Mouse (Mus musculus): ENCODE data around the gene Uqcc3. TPM values are rescaled to one million over a fixed set of nuclear protein-coding genes. Genes with fewer than 3 reads are reported as not detected.

The Uqcc3 gene
- polyA plus RNA-seq, 1 experiment from 2014 or later = 73.5 TPM

DNA sequence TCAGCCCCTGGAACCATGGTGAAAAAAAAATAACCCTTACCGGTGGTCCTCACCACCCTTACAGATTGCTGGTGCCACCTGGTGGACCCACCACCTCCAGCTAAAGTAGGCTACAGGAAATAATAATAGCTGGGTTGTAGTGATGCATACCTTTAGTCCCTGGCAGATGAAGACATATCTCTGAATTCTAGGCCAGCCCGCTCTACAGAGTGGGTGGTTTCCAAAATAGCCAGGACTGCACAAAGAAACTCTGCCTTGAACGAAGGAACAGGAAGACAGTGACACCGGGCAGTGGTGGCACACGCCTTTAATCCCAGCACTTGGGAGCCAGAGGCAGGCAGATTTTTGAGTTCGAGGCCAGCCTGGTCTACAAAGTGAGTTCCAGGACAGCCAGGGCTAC, 16.5 kb downstream of the Uqcc3 start:
- Histone ChIP-seq H3K4me1 (replicated peaks) (no peaks in the 10 kb centered on the region), H3K9me3 (no peaks in the 10 kb centered on the region), H3K4me2 (no peak overlapping the region), H3K36me3 (no peaks in the 10 kb centered on the region), H3K27me3 (no peaks in the 10 kb centered on the region), H3K9ac (no peak overlapping the region), H3K27ac (replicated peaks) (no peak overlapping the region), H3K4me3 (no peak overlapping the region)
- no peak for ATAC-seq (ENCODE audit: low read depth)
- WGBS = 84% methylated on average over 6 of the region's 6 CpGs

DNA sequence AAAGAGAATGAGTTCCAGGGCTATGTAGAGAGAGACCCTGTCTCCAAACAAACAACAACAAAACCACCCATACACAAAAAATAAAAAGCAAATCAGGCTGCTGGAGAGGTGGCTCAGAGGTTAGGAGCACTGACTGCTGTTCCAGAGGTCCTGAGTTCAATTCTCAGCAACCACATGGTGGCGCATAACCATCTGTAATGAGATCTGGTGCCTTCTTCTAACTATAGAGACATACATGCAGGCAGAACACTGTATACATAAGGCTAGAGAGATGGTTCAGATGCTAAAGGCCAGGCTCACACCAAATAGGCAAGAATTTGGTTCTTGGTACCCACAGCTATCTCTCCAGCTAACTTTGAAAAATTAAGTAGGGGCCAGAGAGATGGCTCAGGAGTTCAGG, 21.7 kb downstream of the Uqcc3 start:
- WGBS = 23% methylated on average over 1 of the region's 1 CpGs
- no peaks in the 10 kb centered on the region for H3K36me3 ChIP-seq
- no peak for ATAC-seq (ENCODE audit: low read depth)

DNA sequence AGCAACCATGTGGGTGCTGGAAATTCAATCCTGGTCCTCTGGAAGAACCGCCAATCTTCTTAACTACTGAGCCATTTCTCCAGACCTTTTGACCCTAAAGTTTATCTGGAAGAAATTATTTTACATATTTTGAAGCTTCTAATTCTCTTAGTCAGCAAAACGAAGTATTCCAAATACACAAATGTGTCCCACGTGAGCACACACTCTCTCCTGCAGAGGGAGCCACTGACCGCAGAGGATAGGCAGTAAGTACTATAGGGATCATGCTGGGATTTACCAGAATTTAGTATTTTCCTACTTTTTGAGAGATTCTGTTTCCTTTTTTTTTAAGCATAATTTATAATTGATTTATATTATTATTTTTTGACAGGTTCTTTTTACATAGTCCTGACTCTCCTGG, 23.0 kb downstream of the Uqcc3 start:
- 42% methylated on average over 4 of the region's 4 CpGs for WGBS
- H3K9ac ChIP-seq = no peak overlapping the region
- no peak overlapping the region for H3K4me3 ChIP-seq
- H3K4me1 ChIP-seq (replicated peaks) = no peaks in the 10 kb centered on the region
- H3K36me3 ChIP-seq = no peaks in the 10 kb centered on the region
- no peak overlapping the region for H3K4me2 ChIP-seq
- no peak overlapping the region for H3K27ac ChIP-seq (replicated peaks)
- H3K27me3 ChIP-seq = no peaks in the 10 kb centered on the region; the same call in 1 of the 2 replicates
- H3K9me3 ChIP-seq = no peaks in the 10 kb centered on the region
- no peak for ATAC-seq (ENCODE audit: low read depth)

More for the DNA sequence above, 21.7 kb downstream of the Uqcc3 start:
- H3K9me3 ChIP-seq = no peaks in the 10 kb centered on the region
- no peaks in the 10 kb centered on the region for H3K4me1 ChIP-seq (replicated peaks)
- H3K4me3 ChIP-seq = no peak overlapping the region
- no peak overlapping the region for H3K9ac ChIP-seq
- H3K27ac ChIP-seq (replicated peaks) = no peak overlapping the region
- no peaks in the 10 kb centered on the region; the same call in 1 of the 2 replicates for H3K27me3 ChIP-seq
- H3K4me2 ChIP-seq = no peak overlapping the region

DNA sequence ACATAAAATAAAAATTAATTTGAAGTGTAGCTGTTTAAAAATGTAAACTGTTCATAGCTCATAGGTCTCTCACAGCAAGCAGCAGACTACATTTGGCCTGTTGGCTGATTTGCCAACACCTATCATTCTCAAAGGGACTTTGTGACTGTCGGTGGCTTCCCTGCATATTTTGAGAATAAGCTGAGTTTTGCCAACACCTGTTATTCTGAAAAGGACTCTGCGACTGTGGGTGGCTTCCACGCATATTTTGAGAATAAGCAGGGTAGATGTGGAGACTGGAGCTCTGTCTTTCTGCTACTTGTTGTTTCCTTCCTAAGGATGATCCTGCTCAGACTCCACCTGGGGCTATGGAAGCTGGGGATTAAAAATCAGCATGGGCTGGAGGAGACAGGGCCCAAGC, 27.6 kb downstream of the Uqcc3 start:
- Histone ChIP-seq H3K4me1 (replicated peaks) (no peaks in the 10 kb centered on the region), H3K9ac (no peak overlapping the region), H3K9me3 (no peaks in the 10 kb centered on the region), H3K36me3 (peaks cover 13% of the 10 kb centered on the region), H3K4me3 (no peak overlapping the region), H3K27ac (replicated peaks) (no peak overlapping the region), H3K27me3 (no peaks in the 10 kb centered on the region; the same call in 1 of the 2 replicates), H3K4me2 (no peak overlapping the region)
- WGBS = 83% methylated on average over 3 of the region's 3 CpGs
- ATAC-seq (ENCODE audit: low read depth) = no peak

DNA sequence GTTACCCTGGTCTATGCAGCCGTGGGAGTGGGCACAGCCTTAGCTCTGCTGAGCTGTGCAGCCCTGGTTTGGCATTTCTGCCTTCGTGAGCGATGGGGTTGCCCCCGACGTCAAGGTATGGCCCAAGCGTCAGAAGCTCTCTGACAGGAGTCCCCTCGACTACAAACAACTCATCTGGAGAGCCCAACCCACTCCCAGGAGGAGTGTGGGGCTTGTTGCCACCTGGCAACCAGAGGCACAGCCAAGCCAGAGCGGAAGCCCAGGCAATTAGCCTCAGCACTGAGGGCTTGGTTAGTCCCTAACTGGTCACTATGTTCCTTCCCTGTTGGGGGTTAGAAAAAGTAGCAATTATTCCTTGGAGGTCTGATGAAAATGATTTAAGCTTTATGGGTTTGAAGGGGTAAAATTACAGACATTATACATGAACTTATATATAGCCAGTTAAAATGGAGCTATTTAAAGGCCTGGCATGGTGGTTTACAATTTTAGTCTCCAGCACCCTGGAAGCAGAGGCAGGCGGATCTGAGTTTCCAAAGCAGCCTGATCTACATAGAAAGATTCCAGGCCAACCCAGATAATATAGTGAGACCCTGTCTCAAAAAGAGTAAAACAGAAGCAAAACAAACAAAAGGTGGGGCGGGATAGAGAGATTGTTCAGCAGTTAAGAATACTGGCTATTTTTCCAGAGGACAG, 28.3 kb downstream of the Uqcc3 start:
- Histone ChIP-seq H3K27me3 (no peaks in the 10 kb centered on the region; the same call in 1 of the 2 replicates), H3K4me2 (no peak overlapping the region), H3K4me1 (replicated peaks) (no peaks in the 10 kb centered on the region), H3K27ac (replicated peaks) (no peak overlapping the region), H3K9ac (no peak overlapping the region), H3K9me3 (no peaks in the 10 kb centered on the region), H3K4me3 (no peak overlapping the region), H3K36me3 (peaks cover 20% of the 10 kb centered on the region)
- no peak for ATAC-seq (ENCODE audit: low read depth)
- 57% methylated on average over 10 of the region's 10 CpGs for WGBS

DNA sequence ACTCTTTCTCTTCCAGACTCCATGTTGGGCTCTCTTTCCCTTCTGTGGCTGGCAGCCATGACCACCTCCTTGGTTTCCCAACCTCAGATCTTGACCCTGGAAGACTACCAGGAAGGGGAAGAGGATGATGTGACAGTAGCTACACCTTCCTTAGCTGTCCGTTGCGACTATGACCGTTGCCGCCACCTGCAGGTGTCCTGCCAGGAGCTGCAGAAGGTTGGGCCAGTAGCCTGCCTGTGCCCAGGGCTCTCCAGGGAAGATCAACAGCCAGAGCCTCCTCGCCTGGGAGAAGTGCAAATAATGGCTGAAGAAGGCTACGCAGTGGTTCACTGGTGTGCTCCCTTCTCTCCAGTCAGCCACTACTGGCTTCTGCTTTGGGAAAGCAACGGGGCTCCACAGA, 29.1 kb downstream of the Uqcc3 start:
- H3K4me2 ChIP-seq = no peak overlapping the region
- 52% methylated on average over 7 of the region's 7 CpGs for WGBS
- peaks cover 28% of the 10 kb centered on the region for H3K36me3 ChIP-seq
- no peaks in the 10 kb centered on the region for H3K9me3 ChIP-seq
- H3K27me3 ChIP-seq = no peaks in the 10 kb centered on the region; the same call in 1 of the 2 replicates
- H3K4me3 ChIP-seq = no peak overlapping the region
- H3K27ac ChIP-seq (replicated peaks) = no peak overlapping the region
- no peak overlapping the region for H3K9ac ChIP-seq
- no peaks in the 10 kb centered on the region for H3K4me1 ChIP-seq (replicated peaks)
- no peak for ATAC-seq (ENCODE audit: low read depth)

DNA sequence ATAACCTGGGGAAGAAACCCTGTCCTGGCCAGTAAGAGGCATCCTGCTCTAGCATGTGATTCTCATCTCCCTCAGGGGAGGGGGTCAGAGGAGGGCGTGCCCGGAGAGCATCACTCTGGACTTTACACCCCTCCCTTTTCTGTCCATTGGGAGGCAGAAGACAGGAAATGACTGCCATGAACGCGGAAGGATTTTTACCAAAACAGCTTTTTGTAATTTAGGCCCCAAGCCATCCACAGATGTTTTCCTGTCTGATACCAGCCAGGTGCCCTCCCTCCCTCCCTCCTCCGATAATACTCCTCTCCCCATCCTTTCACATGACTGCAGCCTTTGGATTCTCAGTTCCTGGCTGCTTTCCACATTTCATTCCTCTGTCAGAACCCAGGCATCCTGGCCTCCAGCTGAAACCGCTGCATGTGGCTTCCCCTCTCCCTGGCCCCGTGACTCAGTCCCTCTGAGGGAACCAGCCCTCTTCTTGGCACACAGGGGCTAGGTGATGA, 30.3 kb downstream of the Uqcc3 start, which contains the start of gene Lrrn4cl:
Gene Lrrn4cl, plus strand, starts transcription at position 367 of the 500 bp plus-strand sequence.
- peaks cover 40% of the 10 kb centered on the region for H3K36me3 ChIP-seq
- no peaks in the 10 kb centered on the region for H3K4me1 ChIP-seq (replicated peaks)
- 38% methylated on average over 7 of the region's 7 CpGs for WGBS
- no peak within 1 kb of the TSS for H3K4me3 ChIP-seq
- ATAC-seq (ENCODE audit: low read depth) = no peak
- no peaks in the 10 kb centered on the region for H3K9me3 ChIP-seq
- 0 out of 2 replicates have a peak within 1 kb of the TSS, but pooled peaks have one; percentile 43 for H3K9ac ChIP-seq
- H3K27me3 ChIP-seq = no peaks in the 10 kb centered on the region
- H3K4me2 ChIP-seq = no peak within 1 kb of the TSS
- no peak within 1 kb of the TSS for H3K27ac ChIP-seq (replicated peaks)

DNA sequence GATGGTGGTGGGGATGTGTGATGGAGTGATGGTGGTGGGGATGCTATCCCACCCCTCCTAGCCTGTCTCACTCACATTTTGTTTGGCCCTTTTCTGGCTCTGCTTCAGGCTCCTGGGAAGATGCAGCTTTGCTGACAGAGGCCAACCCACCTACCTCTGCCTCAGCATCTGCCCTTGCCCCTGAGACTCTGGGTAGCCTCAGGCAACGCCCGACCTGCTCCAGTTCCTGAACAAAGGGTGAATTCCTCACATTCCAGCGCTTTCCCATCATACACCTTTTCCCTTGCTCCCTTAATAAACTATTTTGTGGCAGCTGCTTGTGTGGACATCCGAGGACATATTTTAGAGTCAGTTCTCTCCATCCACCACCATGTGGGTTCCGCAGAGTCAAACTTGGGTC, 32.4 kb downstream of the Uqcc3 start:
- Histone ChIP-seq H3K4me1 (replicated peaks) (no peaks in the 10 kb centered on the region), H3K9ac (0 out of 2 replicates have a peak overlapping the region, but pooled peaks have one; percentile 0), H3K4me2 (no peak overlapping the region), H3K36me3 (peaks cover 53% of the 10 kb centered on the region), H3K4me3 (no peak overlapping the region), H3K27me3 (no peaks in the 10 kb centered on the region), H3K27ac (replicated peaks) (no peak overlapping the region), H3K9me3 (no peaks in the 10 kb centered on the region)
- no peak for ATAC-seq (ENCODE audit: low read depth)
- WGBS = 86% methylated on average over 5 of the region's 5 CpGs

DNA sequence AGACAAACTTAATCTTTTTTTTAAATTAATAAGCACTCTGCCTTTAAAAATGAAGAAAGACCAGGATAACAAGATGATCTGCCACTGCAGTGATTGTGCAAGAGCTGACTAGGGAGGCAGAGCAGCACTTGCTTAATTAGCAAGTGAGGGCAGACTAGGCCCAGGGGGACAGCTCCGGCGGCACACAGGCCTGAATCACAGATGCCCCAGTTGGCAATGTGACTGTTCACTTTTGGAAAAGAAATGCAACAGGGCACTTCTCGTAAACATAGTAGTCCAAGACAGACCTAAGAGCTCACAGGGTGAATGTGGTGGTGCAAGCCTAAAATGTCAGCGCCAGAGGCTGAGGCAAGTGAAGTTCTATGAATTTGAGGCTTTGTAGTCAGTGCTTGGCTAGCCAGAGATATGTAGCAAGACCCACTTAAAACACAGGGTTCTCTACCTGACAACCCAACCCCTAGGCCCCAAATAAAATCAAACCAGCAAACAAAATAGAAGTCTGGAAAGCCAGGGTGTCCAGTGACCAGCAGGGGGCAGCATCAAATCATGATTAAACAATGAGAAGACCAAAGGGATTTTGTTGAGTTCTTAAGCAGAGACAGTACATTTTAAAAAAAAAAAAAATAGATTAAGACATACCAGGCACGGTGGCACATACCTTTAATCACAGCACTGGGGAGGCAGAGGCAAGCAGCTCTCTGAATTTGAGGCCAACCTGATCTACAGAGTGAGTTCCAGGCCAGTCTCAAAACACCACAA, 36.2 kb downstream of the Uqcc3 start:
- H3K27me3 ChIP-seq = no peaks in the 10 kb centered on the region
- no peak overlapping the region for H3K4me3 ChIP-seq
- peaks cover 25% of the 10 kb centered on the region for H3K4me1 ChIP-seq (replicated peaks)
- H3K4me2 ChIP-seq = no peak overlapping the region
- no peak for ATAC-seq (ENCODE audit: low read depth)
- no peaks in the 10 kb centered on the region for H3K9me3 ChIP-seq
- no peak overlapping the region for H3K27ac ChIP-seq (replicated peaks)
- whole genome bisulfite sequencing = 61% methylated on average over 5 of the region's 5 CpGs
- no peak overlapping the region for H3K9ac ChIP-seq
- peaks cover 66% of the 10 kb centered on the region for H3K36me3 ChIP-seq

DNA sequence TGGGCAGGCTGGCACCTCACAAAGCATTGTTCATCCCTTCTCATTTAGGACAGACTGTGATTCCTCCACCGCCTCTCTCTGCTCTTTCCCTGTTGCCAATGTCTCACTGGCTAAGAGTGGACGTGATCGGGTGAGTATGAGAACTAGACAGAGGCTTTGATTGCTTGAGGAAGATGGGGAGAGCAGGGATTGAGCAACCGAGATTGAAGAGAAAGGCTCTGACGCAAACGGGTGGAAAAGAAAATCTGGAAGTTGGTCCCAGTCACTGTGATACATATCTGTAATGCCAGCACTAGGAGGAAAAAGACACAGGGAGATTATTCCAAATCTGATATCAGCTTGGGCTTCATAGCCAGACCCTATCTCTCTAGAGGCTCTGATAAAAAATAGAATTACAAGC, 37.8 kb downstream of the Uqcc3 start:
- 89% methylated on average over 6 of the region's 6 CpGs for WGBS
- Histone ChIP-seq H3K36me3 (peaks cover 52% of the 10 kb centered on the region), H3K9ac (no peak overlapping the region), H3K4me3 (no peak overlapping the region), H3K4me2 (no peak overlapping the region), H3K27me3 (no peaks in the 10 kb centered on the region), H3K4me1 (replicated peaks) (peaks cover 38% of the 10 kb centered on the region), H3K27ac (replicated peaks) (no peak overlapping the region), H3K9me3 (no peaks in the 10 kb centered on the region)
- no peak for ATAC-seq (ENCODE audit: low read depth)

DNA sequence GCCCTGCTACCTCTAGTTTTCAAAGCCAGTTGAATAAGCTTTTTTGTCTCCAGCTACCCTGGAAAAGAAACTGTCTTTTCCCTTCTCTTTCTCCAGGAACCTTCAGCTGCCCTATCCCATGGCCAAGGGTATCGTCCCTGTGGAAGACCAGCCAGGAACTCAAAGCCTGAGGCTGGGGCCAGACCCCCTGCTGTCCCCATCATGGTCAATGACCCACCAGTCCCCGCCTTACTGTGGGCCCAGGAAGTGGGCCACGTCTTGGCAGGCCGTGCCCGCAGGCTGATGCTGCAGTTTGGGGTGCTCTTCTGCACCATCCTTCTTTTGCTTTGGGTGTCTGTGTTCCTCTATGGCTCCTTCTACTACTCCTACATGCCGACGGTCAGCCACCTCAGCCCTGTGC, 39.7 kb downstream of the Uqcc3 start:
- Histone ChIP-seq H3K27ac (replicated peaks) (peak overlapping the region; percentile 99; the same call in 1 of the 2 replicates), H3K4me2 (peak overlapping the region; percentile 77), H3K9me3 (no peaks in the 10 kb centered on the region), H3K9ac (peak overlapping the region; percentile 93), H3K4me1 (replicated peaks) (peaks cover 51% of the 10 kb centered on the region), H3K27me3 (no peaks in the 10 kb centered on the region), H3K4me3 (peak overlapping the region; percentile 70), H3K36me3 (peaks cover 36% of the 10 kb centered on the region)
- ATAC-seq (ENCODE audit: low read depth) = no peak
- 91% methylated on average over 7 of the region's 7 CpGs for WGBS
